Mouse (Mus musculus): ENCODE results near the gene Sycn. TPM values are rescaled to one million over a fixed set of nuclear protein-coding genes. Genes with fewer than 3 reads are reported as not detected.
"Not testable (repeated sequence)": the region's sequence is repeated elsewhere in the genome, so short reads cannot be mapped to it uniquely, and the experiment has no call there.

The Sycn gene
- not detected in 2 replicates for polyA plus RNA-seq (2012; rRNA removed)

DNA sequence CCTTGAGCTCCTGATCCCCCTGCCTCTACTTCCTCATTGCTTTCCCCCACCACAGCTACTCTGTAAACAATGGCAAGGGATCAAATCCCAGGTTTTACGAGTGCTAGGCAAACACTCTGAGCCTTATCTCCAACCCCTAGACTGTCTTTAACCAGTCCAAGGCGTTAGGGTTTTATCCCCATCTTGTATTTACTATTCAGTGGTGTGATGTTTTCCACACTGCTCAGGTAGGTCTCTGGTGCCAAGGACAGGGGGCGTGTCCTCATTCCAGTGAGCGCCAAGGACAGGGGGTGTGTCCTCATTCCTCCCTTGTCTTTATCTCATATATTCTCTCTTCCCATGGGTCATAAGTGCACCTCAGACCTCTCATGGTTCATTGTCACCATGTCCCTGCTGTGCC, at the start of gene Sycn:
TSS of gene Sycn (plus strand) at position 360 of the 400 bp plus-strand sequence.
- Histone ChIP-seq H3K4me3 (ENCODE audit: insufficient read depth, low read length) (no peak within 1 kb of the TSS), H3K27ac (ENCODE audit: insufficient read depth, low read length) (no peak within 1 kb of the TSS), H3K4me1 (ENCODE audit: control insufficient read depth, insufficient read depth, low read length) (no peaks in the 10 kb centered on the region)
- TF ChIP-seq POLR2A (IDR thresholded peaks at IDR 0.05; ENCODE audit: extremely low read depth, insufficient read depth, low read length) = no peak
- TF ChIP-seq CTCF (IDR thresholded peaks at IDR 0.05; ENCODE audit: extremely low read depth, insufficient read depth, low read length) = no peak

DNA sequence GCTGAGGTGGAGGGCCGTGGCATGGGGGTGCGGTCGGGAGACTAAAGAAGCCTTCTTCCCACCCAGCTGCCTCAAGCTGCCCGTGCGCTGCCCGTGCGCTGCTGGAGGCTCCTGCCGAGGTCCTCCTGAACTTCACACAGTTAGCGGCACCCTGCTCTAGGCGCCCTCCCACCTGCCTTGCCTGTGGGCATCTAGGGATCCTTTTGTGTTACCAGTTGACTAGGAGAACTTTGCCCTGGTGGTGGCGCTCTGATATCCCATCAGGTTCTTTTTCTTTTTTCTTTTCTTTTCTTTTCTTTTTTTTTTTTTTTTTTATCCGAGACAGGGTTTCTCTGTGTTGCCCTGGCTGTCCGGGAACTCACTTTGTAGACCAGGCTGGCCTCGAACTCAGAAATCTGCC, 49.8 kb upstream of the Sycn start:
- Histone ChIP-seq H3K27ac (ENCODE audit: insufficient read depth, low read length) (no peak overlapping the region), H3K4me3 (ENCODE audit: insufficient read depth, low read length) (no peak overlapping the region), H3K4me1 (ENCODE audit: control insufficient read depth, insufficient read depth, low read length) (no peaks in the 10 kb centered on the region)
- TF ChIP-seq CTCF (IDR thresholded peaks at IDR 0.05; ENCODE audit: extremely low read depth, insufficient read depth, low read length) (no peak), POLR2A (IDR thresholded peaks at IDR 0.05; ENCODE audit: extremely low read depth, insufficient read depth, low read length) (no peak)

DNA sequence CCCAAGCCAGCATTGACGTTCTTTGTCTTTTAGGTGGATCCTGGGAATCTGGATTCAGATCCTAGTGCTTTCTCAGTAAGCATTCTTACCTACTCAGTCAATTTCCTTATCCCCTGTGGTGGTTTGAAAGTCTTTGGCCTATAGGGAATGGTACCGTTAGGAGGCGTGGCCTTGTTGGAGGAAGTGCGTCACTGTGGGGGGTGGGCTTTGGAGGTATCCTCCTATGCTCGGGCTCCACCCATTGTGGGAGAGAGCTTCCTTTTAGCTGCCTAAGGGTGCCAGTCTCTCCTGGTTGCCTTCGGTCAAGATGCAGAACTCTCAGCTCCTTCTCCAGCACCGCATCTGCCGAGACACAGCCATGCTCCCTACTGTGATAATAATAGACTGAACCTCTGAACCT, 48.4 kb upstream of the Sycn start:
- H3K27ac ChIP-seq (ENCODE audit: insufficient read depth, low read length) = no peak overlapping the region
- H3K4me3 ChIP-seq (ENCODE audit: insufficient read depth, low read length) = no peak overlapping the region
- no peak for TF ChIP-seq CTCF (IDR thresholded peaks at IDR 0.05; ENCODE audit: extremely low read depth, insufficient read depth, low read length)
- no peak for TF ChIP-seq POLR2A (IDR thresholded peaks at IDR 0.05; ENCODE audit: extremely low read depth, insufficient read depth, low read length)
- no peaks in the 10 kb centered on the region for H3K4me1 ChIP-seq (ENCODE audit: control insufficient read depth, insufficient read depth, low read length)

DNA sequence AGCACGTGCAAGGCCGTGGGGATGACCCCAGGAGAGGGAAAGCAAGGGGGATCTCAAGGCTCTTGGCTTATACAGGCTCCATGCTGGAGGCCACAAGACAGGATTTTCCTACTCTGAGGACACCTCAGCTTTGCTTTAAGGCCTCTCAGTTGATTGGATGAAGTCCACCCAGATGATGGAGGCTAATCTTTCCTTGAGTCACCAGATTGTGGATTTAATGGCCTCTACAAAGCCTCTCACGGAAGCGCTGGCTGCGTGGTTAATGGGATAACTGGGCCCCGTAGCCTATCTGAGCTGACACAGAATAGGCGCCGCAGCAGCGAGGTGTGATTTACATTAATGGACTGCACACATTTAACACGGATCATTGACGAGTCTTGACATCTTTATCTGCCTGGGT, 45.3 kb upstream of the Sycn start:
- H3K27ac ChIP-seq (ENCODE audit: insufficient read depth, low read length) = no peak overlapping the region
- H3K4me1 ChIP-seq (ENCODE audit: control insufficient read depth, insufficient read depth, low read length) = no peaks in the 10 kb centered on the region
- TF ChIP-seq POLR2A (IDR thresholded peaks at IDR 0.05; ENCODE audit: extremely low read depth, insufficient read depth, low read length) (no peak), CTCF (IDR thresholded peaks at IDR 0.05; ENCODE audit: extremely low read depth, insufficient read depth, low read length) (no peak)
- no peak overlapping the region for H3K4me3 ChIP-seq (ENCODE audit: insufficient read depth, low read length)

DNA sequence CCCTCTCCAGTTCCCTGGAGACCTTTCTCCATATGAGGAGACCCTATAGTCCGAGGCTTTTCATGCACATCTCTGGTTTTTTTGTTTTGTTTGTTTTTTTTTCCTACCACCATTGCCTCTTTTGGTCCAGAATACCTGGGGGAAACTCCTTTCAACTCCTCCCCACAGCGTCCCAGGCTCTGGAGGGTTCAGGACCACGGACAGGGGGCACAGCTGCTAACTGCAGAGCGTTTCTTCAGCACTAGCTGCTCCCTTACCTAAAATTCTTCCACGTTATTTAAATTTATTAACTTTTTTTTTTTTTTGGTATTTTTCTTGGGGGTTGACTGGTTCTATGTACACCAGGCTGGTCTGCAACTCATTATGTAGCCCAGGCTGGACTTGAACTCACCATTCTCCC, 35.1 kb upstream of the Sycn start:
- H3K27ac ChIP-seq (ENCODE audit: insufficient read depth, low read length) = no peak overlapping the region
- no peak overlapping the region for H3K4me3 ChIP-seq (ENCODE audit: insufficient read depth, low read length)
- TF ChIP-seq POLR2A (IDR thresholded peaks at IDR 0.05; ENCODE audit: extremely low read depth, insufficient read depth, low read length) = no peak
- no peak for TF ChIP-seq CTCF (IDR thresholded peaks at IDR 0.05; ENCODE audit: extremely low read depth, insufficient read depth, low read length)
- H3K4me1 ChIP-seq (ENCODE audit: control insufficient read depth, insufficient read depth, low read length) = no peaks in the 10 kb centered on the region

DNA sequence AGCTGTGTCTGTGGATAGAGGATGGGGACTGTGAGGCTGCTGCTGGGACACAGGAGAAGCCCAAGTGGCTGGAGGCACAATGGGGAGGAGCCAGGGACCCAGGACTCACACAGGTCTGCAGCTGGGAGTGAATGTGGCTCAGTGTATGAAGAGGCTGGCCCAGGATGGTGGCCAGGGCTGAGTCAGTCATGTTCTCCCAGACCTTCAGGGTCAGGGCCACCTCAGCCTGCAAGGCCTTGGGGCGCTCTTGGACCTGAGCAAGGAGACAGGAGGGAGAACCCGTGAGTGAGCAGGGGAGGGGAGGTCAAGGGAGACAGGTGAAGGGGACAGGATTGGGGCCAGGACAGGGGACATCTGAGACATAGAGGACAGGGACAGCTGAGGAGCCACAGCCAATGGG, 31.6 kb upstream of the Sycn start:
- not testable (repeated sequence) for H3K4me3 ChIP-seq (ENCODE audit: insufficient read depth, low read length); H3K27ac ChIP-seq (ENCODE audit: insufficient read depth, low read length); H3K4me1 ChIP-seq (ENCODE audit: control insufficient read depth, insufficient read depth, low read length)

DNA sequence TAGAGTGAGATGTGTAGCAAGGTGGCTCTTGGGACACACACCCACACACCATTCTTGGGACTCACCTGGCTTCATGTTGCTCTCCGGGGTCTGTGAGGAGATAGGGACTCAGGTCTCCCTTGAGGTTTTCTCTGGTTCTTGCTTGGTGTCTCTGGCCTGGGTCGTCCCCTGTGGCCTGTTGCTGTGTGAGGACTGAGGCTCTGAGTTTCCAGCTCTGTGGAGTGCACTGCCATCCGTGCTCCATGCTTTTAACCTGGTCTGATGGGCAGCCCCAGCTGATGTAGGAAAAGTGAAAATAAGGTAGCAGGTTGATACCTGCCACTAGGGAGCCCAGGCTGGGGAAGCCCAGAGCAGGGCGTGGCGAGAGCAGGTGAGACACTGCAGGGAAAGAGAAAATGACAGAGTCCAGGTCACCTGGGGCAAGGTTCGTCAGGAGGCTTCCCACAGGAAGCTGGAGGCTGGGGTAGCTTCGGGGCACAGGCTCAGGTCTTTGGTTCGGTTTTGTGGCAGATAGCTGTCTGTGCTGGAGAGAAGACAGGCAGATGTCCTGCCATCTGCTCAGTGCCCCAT, 30.2 kb upstream of the Sycn start, which contains the start of gene Ifnl2:
TSS of gene Ifnl2 (minus strand) at position 51 of the 570 bp plus-strand sequence.
- not testable (repeated sequence) for H3K4me1 ChIP-seq (ENCODE audit: control insufficient read depth, insufficient read depth, low read length); H3K4me3 ChIP-seq (ENCODE audit: insufficient read depth, low read length); H3K27ac ChIP-seq (ENCODE audit: insufficient read depth, low read length)

DNA sequence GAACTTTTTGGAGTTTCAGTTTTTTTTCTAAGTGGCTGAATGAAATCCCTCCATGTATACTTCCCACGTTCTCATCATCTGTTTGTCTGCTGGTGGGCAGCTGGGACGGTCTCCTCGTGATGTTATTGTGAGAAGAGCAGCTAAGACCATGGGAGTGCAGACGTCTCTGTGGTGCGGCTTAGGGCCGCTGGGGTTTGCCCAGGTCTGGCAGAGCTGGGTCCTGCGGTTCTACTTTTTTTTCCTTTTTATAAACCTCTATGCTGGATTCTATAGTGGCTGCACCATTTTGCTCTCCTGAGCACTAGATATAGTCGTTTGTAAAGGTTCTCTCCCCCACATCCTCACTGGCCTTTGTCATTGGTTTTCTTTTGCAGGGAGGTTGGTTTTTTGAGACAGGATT, 29.2 kb upstream of the Sycn start:
- Histone ChIP-seq H3K4me3 (ENCODE audit: insufficient read depth, low read length) (no peak overlapping the region), H3K27ac (ENCODE audit: insufficient read depth, low read length) (no peak overlapping the region), H3K4me1 (ENCODE audit: control insufficient read depth, insufficient read depth, low read length) (no peaks in the 10 kb centered on the region)
- TF ChIP-seq POLR2A (IDR thresholded peaks at IDR 0.05; ENCODE audit: extremely low read depth, insufficient read depth, low read length) (no peak), CTCF (IDR thresholded peaks at IDR 0.05; ENCODE audit: extremely low read depth, insufficient read depth, low read length) (no peak)

DNA sequence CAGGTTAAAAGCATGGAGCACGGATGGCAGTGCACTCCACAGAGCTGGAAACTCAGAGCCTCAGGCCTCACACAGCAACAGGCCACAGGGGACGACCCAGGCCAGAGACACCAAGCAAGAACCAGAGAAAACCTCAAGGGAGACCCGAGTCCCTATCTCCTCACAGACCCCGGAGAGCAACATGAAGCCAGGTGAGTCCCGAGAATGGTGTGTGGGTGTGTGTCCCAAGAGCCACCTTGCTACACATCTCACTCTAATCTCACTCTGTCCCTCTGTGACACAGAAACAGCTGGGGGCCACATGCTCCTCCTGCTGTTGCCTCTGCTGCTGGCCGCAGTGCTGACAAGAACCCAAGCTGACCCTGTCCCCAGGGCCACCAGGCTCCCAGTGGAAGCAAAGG, 18.1 kb upstream of the Sycn start, which contains the start of gene Ifnl3:
TSS of gene Ifnl3 (plus strand) at position 301 of the 400 bp plus-strand sequence.
- not testable (repeated sequence) for H3K4me1 ChIP-seq (ENCODE audit: control insufficient read depth, insufficient read depth, low read length); H3K27ac ChIP-seq (ENCODE audit: insufficient read depth, low read length); H3K4me3 ChIP-seq (ENCODE audit: insufficient read depth, low read length)

DNA sequence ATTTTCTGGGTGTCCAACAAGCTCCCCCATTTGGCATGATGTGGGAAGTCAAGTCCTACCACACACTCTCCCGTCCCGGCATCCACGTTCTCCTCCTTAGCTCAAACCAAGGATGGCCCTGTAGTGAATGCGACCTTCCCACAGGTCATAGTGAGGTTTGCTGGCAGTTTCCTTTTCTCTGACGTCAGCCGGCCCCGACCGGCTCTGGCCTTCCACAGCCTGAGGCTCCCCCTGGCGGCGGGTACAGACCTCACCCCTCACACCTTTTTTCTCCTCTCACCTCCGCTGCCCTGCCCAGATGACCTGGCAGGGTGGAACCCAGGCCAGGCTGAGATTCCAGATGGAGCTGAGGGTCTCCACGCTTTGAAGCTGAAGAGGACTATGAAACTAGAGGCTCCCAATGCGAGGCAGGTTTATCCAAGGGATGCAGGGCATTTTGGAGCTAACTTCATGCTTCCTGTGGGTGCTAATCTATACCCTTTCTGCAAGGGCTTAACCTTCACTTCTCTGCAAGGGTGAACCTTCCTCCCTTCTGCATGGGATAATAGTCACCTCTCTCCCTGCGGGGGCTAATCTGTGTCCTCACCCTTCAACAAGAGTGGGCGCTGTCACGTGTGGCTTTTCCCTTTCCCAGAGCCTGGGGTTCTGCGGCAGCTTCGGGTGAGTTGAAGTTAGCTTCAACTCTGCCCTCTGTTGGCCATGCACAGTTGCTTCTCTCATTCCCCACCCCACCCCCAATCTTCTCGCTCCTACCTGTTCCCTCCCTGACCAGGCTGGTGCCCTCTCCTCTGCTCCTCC, 12.6 kb upstream of the Sycn start:
- TF ChIP-seq POLR2A (IDR thresholded peaks at IDR 0.05; ENCODE audit: extremely low read depth, insufficient read depth, low read length) (no peak), CTCF (IDR thresholded peaks at IDR 0.05; ENCODE audit: extremely low read depth, insufficient read depth, low read length) (peak; percentile 47; the same call in 1 of the 2 replicates)
- no peak overlapping the region for H3K4me3 ChIP-seq (ENCODE audit: insufficient read depth, low read length)
- peaks cover 1% of the 10 kb centered on the region; the same call in 1 of the 2 replicates for H3K4me1 ChIP-seq (ENCODE audit: control insufficient read depth, insufficient read depth, low read length)
- no peak overlapping the region for H3K27ac ChIP-seq (ENCODE audit: insufficient read depth, low read length)

All from cortical plate, adult 2 months (tissue).